13 mouse cellular contexts compared by ENCODE assay signal in genomic region chr13:21225206-21225605, GRCm38 (mm10).
"Had no signal": no experiment of that assay in that cellular context is flagged by ENCODE, and none has a peak within 500 bp of the region (broad histone marks: within the 10 kb centered on the region; RNA-seq: fewer than 3 reads in every experiment).

No protein-coding gene starts in this region.

- H3K36me3 ChIP-seq: liver, embryonic 13.5 days; midbrain, embryonic 13.5 days; neural tube, embryonic 13.5 days had no signal

- H3K27ac ChIP-seq: kidney, postnatal 0 days; layer of hippocampus, adult 2 months; liver, embryonic 13.5 days; midbrain, embryonic 13.5 days; neural tube, embryonic 13.5 days had no signal

- H3K9ac ChIP-seq: liver, embryonic 13.5 days; midbrain, embryonic 13.5 days; neural tube, embryonic 13.5 days had no signal

- H3K4me3 ChIP-seq: layer of hippocampus, adult 2 months; liver, embryonic 13.5 days; midbrain, embryonic 13.5 days; myocyte; neural tube, embryonic 13.5 days had no signal

- DNase-seq: kidney, adult 2 months; liver, embryonic 13.5 days; lung, adult 2 months; lung, postnatal 14 days; lung, postnatal 4 days; retina, postnatal 1 day; thymus, adult 18-20 months; thymus, postnatal 4 days had no signal

- H3K27me3 ChIP-seq: midbrain, embryonic 13.5 days; neural tube, embryonic 13.5 days had no signal
